Mouse (Mus musculus): ENCODE data around the gene Ptgis. TPM values are rescaled to one million over a fixed set of nuclear protein-coding genes. Genes with fewer than 3 reads are reported as not detected.

Ptgis gene
- polyA plus RNA-seq, 1 experiment from 2014 or later: 18.6 TPM

DNA sequence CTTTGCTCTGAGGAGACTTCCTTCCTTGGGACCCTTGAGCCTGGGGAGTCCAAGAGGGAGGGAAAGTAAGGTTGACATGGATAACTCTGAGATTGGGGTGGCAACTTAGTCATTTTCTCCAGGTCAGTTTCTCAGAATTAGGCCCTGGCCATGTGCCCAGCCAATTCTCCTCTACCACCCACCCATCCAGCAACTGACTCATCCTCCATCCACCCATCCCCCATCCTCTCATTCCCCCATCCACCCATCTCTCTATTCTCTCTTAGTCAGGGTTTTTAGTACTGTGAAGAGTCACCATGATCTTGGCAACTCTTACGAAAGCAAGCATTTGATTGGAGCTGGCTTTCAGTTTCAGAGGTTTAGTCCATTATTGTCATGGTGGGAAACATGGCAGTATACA is 28.3 kb upstream of the Ptgis start:
- Histone ChIP-seq H3K27ac (ENCODE audit: low read depth) (no peak overlapping the region), H3K27me3 (ENCODE audit: insufficient read depth, low read length) (no peaks in the 10 kb centered on the region), H3K4me3 (ENCODE audit: low read depth, low read length) (no peak overlapping the region), H3K9ac (no peak overlapping the region), H3K4me2 (no peak overlapping the region), H3K9me3 (ENCODE audit: low read depth, low read length) (no peaks in the 10 kb centered on the region), H3K36me3 (ENCODE audit: insufficient read depth) (no peaks in the 10 kb centered on the region), H3K4me1 (ENCODE audit: insufficient read depth) (no peaks in the 10 kb centered on the region)
- TF ChIP-seq CTCF (IDR thresholded peaks at IDR 0.05; ENCODE audit: low read depth): no peak
- DNase-seq (no peak), ATAC-seq (ENCODE audit: insufficient read depth) (no peak)
- WGBS: 91% methylated on average over 1 of the region's 1 CpGs

DNA sequence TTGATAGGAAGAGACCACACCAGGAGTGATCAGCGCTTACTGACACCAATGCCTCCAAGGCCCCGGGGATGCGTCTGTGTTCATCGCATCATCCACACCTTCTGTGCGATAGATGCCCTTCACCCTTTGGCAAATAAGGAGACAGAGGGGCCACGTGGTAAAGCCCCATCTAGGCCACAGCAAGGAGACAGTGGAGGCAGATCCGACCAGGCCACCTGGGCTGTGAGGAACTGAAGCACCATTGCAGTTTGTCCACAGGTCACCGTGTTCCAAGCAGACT is 27.9 kb upstream of the Ptgis start:
- Histone ChIP-seq H3K4me2 (no peak overlapping the region), H3K4me3 (ENCODE audit: low read depth, low read length) (no peak overlapping the region), H3K9me3 (ENCODE audit: low read depth, low read length) (no peaks in the 10 kb centered on the region), H3K9ac (no peak overlapping the region), H3K36me3 (ENCODE audit: insufficient read depth) (no peaks in the 10 kb centered on the region), H3K4me1 (ENCODE audit: insufficient read depth) (no peaks in the 10 kb centered on the region), H3K27ac (ENCODE audit: low read depth) (no peak overlapping the region), H3K27me3 (ENCODE audit: insufficient read depth, low read length) (no peaks in the 10 kb centered on the region)
- ATAC-seq (ENCODE audit: insufficient read depth) (no peak), DNase-seq (no peak)
- WGBS: 86% methylated on average over 8 of the region's 8 CpGs
- no peak for TF ChIP-seq CTCF (IDR thresholded peaks at IDR 0.05; ENCODE audit: low read depth)

GRCm38 (mm10) chr2:167267531-167268410 is 27.4 kb upstream of the Ptgis start:
- no peak for ATAC-seq (ENCODE audit: insufficient read depth)

DNA sequence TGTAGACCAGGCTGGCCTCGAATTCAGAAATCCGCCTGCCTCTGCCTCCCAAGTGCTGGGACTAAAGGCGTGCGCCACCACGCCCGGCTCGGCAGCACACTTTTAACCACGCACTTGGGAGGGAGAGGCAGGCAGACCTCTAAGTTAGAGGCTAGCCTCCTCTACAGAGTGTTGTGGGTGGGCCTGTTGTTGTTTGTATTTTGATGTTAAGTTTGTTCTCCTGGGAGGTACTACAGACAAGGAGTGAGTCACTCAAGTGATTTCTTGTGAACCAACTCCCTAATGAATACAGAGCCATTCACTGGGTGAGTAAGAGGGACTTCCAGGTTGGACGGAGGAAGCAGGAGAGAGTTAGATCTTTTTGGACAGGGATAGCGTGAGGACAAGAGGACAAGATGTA is 25.8 kb upstream of the Ptgis start:
- ATAC-seq (ENCODE audit: insufficient read depth) (no peak), DNase-seq (no peak)
- Histone ChIP-seq H3K4me1 (ENCODE audit: insufficient read depth) (no peaks in the 10 kb centered on the region), H3K9ac (no peak overlapping the region), H3K4me3 (ENCODE audit: low read depth, low read length) (no peak overlapping the region), H3K36me3 (ENCODE audit: insufficient read depth) (no peaks in the 10 kb centered on the region), H3K9me3 (ENCODE audit: low read depth, low read length) (no peaks in the 10 kb centered on the region), H3K27ac (ENCODE audit: low read depth) (no peak overlapping the region), H3K4me2 (no peak overlapping the region), H3K27me3 (ENCODE audit: insufficient read depth, low read length) (no peaks in the 10 kb centered on the region)
- 95% methylated on average over 10 of the region's 10 CpGs for WGBS
- TF ChIP-seq CTCF (IDR thresholded peaks at IDR 0.05; ENCODE audit: low read depth): no peak

More at GRCm38 (mm10) chr2:167267531-167268410, 27.4 kb upstream of the Ptgis start:
- Histone ChIP-seq H3K4me1 (ENCODE audit: insufficient read depth) (no peaks in the 10 kb centered on the region), H3K27me3 (ENCODE audit: insufficient read depth, low read length) (no peaks in the 10 kb centered on the region), H3K27ac (ENCODE audit: low read depth) (no peak overlapping the region), H3K9ac (no peak overlapping the region), H3K36me3 (ENCODE audit: insufficient read depth) (no peaks in the 10 kb centered on the region), H3K4me3 (ENCODE audit: low read depth, low read length) (no peak overlapping the region), H3K9me3 (ENCODE audit: low read depth, low read length) (no peaks in the 10 kb centered on the region), H3K4me2 (no peak overlapping the region)
- WGBS: 63% methylated on average over 14 of the region's 14 CpGs
- no peak for DNase-seq
- TF ChIP-seq CTCF (IDR thresholded peaks at IDR 0.05; ENCODE audit: low read depth): no peak

- DNase-seq (peak; percentile 57), ATAC-seq (ENCODE audit: insufficient read depth) (no peak)
- Histone ChIP-seq H3K27me3 (ENCODE audit: insufficient read depth, low read length) (no peaks in the 10 kb centered on the region), H3K9ac (no peak overlapping the region), H3K9me3 (ENCODE audit: low read depth, low read length) (no peaks in the 10 kb centered on the region), H3K27ac (ENCODE audit: low read depth) (no peak overlapping the region), H3K4me1 (ENCODE audit: insufficient read depth) (peaks cover 2% of the 10 kb centered on the region; the same call in 1 of the 2 replicates), H3K4me2 (no peak overlapping the region), H3K4me3 (ENCODE audit: low read depth, low read length) (no peak overlapping the region), H3K36me3 (ENCODE audit: insufficient read depth) (no peaks in the 10 kb centered on the region)
- TF ChIP-seq CTCF (IDR thresholded peaks at IDR 0.05; ENCODE audit: low read depth): no peak
- 40% methylated on average over 4 of the region's 5 CpGs for WGBS
Observed at GRCm38 (mm10) chr2:167265806-167266205, 25.4 kb upstream of the Ptgis start.

- DNase-seq (no peak), ATAC-seq (ENCODE audit: insufficient read depth) (no peak)
- Histone ChIP-seq H3K27me3 (ENCODE audit: insufficient read depth, low read length) (no peaks in the 10 kb centered on the region), H3K4me2 (no peak overlapping the region), H3K27ac (ENCODE audit: low read depth) (no peak overlapping the region), H3K36me3 (ENCODE audit: insufficient read depth) (no peaks in the 10 kb centered on the region), H3K9ac (no peak overlapping the region), H3K4me3 (ENCODE audit: low read depth, low read length) (no peak overlapping the region), H3K9me3 (ENCODE audit: low read depth, low read length) (no peaks in the 10 kb centered on the region), H3K4me1 (ENCODE audit: insufficient read depth) (peaks cover 2% of the 10 kb centered on the region; the same call in 1 of the 2 replicates)
- WGBS: 73% methylated on average over 2 of the region's 2 CpGs
- no peak for TF ChIP-seq CTCF (IDR thresholded peaks at IDR 0.05; ENCODE audit: low read depth)
Observed at GRCm38 (mm10) chr2:167265021-167265420, 24.6 kb upstream of the Ptgis start.

GRCm38 (mm10) chr2:167263931-167264330 is 23.5 kb upstream of the Ptgis start:
- DNase-seq (no peak), ATAC-seq (ENCODE audit: insufficient read depth) (no peak)
- WGBS: 71% methylated on average over 11 of the region's 11 CpGs
- no peak overlapping the region for H3K4me2 ChIP-seq
- no peak overlapping the region for H3K9ac ChIP-seq
- no peak overlapping the region for H3K27ac ChIP-seq (ENCODE audit: low read depth)
- peaks cover 2% of the 10 kb centered on the region; the same call in 1 of the 2 replicates for H3K4me1 ChIP-seq (ENCODE audit: insufficient read depth)
- TF ChIP-seq CTCF (IDR thresholded peaks at IDR 0.05; ENCODE audit: low read depth): no peak
- no peaks in the 10 kb centered on the region for H3K9me3 ChIP-seq (ENCODE audit: low read depth, low read length)
- H3K27me3 ChIP-seq (ENCODE audit: insufficient read depth, low read length): no peaks in the 10 kb centered on the region
- no peak overlapping the region for H3K4me3 ChIP-seq (ENCODE audit: low read depth, low read length)
- no peaks in the 10 kb centered on the region for H3K36me3 ChIP-seq (ENCODE audit: insufficient read depth)

Data from lung, embryonic 14.5 days (tissue).